Mouse (Mus musculus) heart, embryonic 12.5 days (tissue): ENCODE results near the gene Fras1. TPM values are rescaled to one million over a fixed set of nuclear protein-coding genes. Genes with fewer than 3 reads are reported as not detected.
A peak's percentile ranks its signal among the peaks of the same experiment; 100 is the strongest.

Experiments
- ATAC-seq: fragments of 200-750 bp; cut with Nextera tagmentation; 2 replicates; pipeline ENCODE4 v1.8.0; 2017; ENCODE audit warnings: moderate TSS enrichment, moderate library complexity; ENCODE audit not compliant: insufficient number of reproducible peaks, low FRiP score
- H3K27ac ChIP-seq: fragments of 300-500 bp; sonication (generic); 2 replicates; pipeline ENCODE4 v1.5.1; 2016; ENCODE audit warnings: mild to moderate bottlenecking, moderate library complexity; ENCODE audit not compliant: poor library complexity, severe bottlenecking
- H3K27me3 ChIP-seq: fragments of 300-500 bp; sonication (generic); replicated peaks from 2 replicates; pipeline ENCODE4 v1.6.1; 2016; ENCODE audit warnings: mild to moderate bottlenecking, moderate library complexity
- H3K36me3 ChIP-seq: fragments of 300-500 bp; sonication (generic); 2 replicates; pipeline ENCODE4 v1.6.1; 2016; ENCODE audit warnings: mild to moderate bottlenecking, moderate library complexity
- H3K4me1 ChIP-seq: fragments of 300-500 bp; sonication (generic); replicated peaks from 2 replicates; pipeline ENCODE4 v1.6.1; 2016; ENCODE audit warnings: mild to moderate bottlenecking
- H3K4me2 ChIP-seq: fragments of 300-500 bp; sonication (generic); 2 replicates; pipeline ENCODE4 v1.6.1; 2016; ENCODE audit warnings: mild to moderate bottlenecking, moderate library complexity
- H3K4me3 ChIP-seq: fragments of 300-500 bp; sonication (generic); 2 replicates; pipeline ENCODE4 v1.5.1; 2016; ENCODE audit warnings: mild to moderate bottlenecking
- H3K9ac ChIP-seq: fragments of 300-500 bp; sonication (generic); 2 replicates; pipeline ENCODE4 v1.6.1; 2016; ENCODE audit warnings: mild to moderate bottlenecking, moderate library complexity
- H3K9me3 ChIP-seq: fragments of 300-500 bp; sonication (generic); replicated peaks from 2 replicates; pipeline ENCODE4 v1.6.1; 2016; ENCODE audit warnings: mild to moderate bottlenecking, moderate library complexity
- WGBS: fragments of 180-500 bp; shearing (Covaris S2); methylation state at CpG from one replicate; pipeline ENCODE4 v1.1.7; 2016; 5-methylcytosine and 5-hydroxymethylcytosine counted together
- polyA plus RNA-seq: library from polyadenylated mRNA; unstranded; fragments of >200 nt; fragmentation: Nextera tagmentation; extraction: Ambion mirVana; gene quantifications from 2 replicates; pipeline ENCODE4 v1.2.1, GENCODE M21; 2016

Gene Fras1
- polyA plus RNA-seq, 1 experiment from 2014 or later: 22.8 TPM

GRCm38 (mm10) chr5:96739138-96739878 is 365.6 kb downstream of the Fras1 start:
- no peak overlapping the region for H3K4me2 ChIP-seq
- no peak overlapping the region for H3K27ac ChIP-seq
- WGBS: 79% methylated on average over 15 of the region's 15 CpGs
- no peaks in the 10 kb centered on the region; the same call in 1 of the 2 replicates for H3K9me3 ChIP-seq
- H3K4me3 ChIP-seq: no peak overlapping the region
- ATAC-seq: no peak
- H3K9ac ChIP-seq: no peak overlapping the region
- no peaks in the 10 kb centered on the region for H3K27me3 ChIP-seq
- H3K36me3 ChIP-seq: peaks cover 32% of the 10 kb centered on the region
- no peaks in the 10 kb centered on the region for H3K4me1 ChIP-seq

GRCm38 (mm10) chr5:96747195-96747984 is 373.6 kb downstream of the Fras1 start:
- ATAC-seq: peak; percentile 53; the same call in 1 of the 2 replicates
- WGBS: 52% methylated on average over 8 of the region's 8 CpGs
- Histone ChIP-seq H3K36me3 (peaks cover 20% of the 10 kb centered on the region), H3K9ac (no peak overlapping the region), H3K4me2 (no peak overlapping the region), H3K27me3 (no peaks in the 10 kb centered on the region), H3K4me1 (peaks cover 25% of the 10 kb centered on the region), H3K27ac (no peak overlapping the region), H3K9me3 (no peaks in the 10 kb centered on the region; the same call in 1 of the 2 replicates), H3K4me3 (no peak overlapping the region)

- Histone ChIP-seq H3K9me3 (no peaks in the 10 kb centered on the region), H3K36me3 (peaks cover 41% of the 10 kb centered on the region), H3K9ac (no peak overlapping the region), H3K4me1 (no peaks in the 10 kb centered on the region), H3K27me3 (no peaks in the 10 kb centered on the region; the same call in 1 of the 2 replicates), H3K27ac (no peak overlapping the region), H3K4me3 (no peak overlapping the region), H3K4me2 (no peak overlapping the region)
- 81% methylated on average over 7 of the region's 7 CpGs for WGBS
- no peak for ATAC-seq
Measured at GRCm38 (mm10) chr5:96757615-96758014, 383.9 kb downstream of the Fras1 start.

GRCm38 (mm10) chr5:96762021-96762420 is 388.3 kb downstream of the Fras1 start:
- Histone ChIP-seq H3K27ac (no peak overlapping the region), H3K36me3 (peaks cover 29% of the 10 kb centered on the region), H3K4me3 (no peak overlapping the region), H3K27me3 (no peaks in the 10 kb centered on the region), H3K9me3 (no peaks in the 10 kb centered on the region), H3K9ac (no peak overlapping the region), H3K4me2 (no peak overlapping the region), H3K4me1 (0 out of 2 replicates have a peak, but pooled peaks cover 14% of the 10 kb centered on the region)
- 92% methylated on average over 1 of the region's 1 CpGs for WGBS
- no peak for ATAC-seq

GRCm38 (mm10) chr5:96768846-96769471 is 395.2 kb downstream of the Fras1 start:
- no peak overlapping the region for H3K9ac ChIP-seq
- H3K4me1 ChIP-seq: 0 out of 2 replicates have a peak, but pooled peaks cover 10% of the 10 kb centered on the region
- no peak overlapping the region for H3K27ac ChIP-seq
- no peak overlapping the region for H3K4me2 ChIP-seq
- H3K27me3 ChIP-seq: no peaks in the 10 kb centered on the region
- WGBS: 64% methylated on average over 10 of the region's 10 CpGs
- no peak for ATAC-seq
- H3K36me3 ChIP-seq: peaks cover 12% of the 10 kb centered on the region; the same call in 1 of the 2 replicates
- H3K9me3 ChIP-seq: no peaks in the 10 kb centered on the region
- H3K4me3 ChIP-seq: no peak overlapping the region

GRCm38 (mm10) chr5:96783506-96784288 is 409.9 kb downstream of the Fras1 start:
- no peak overlapping the region for H3K9ac ChIP-seq
- H3K4me1 ChIP-seq: no peaks in the 10 kb centered on the region
- H3K9me3 ChIP-seq: no peaks in the 10 kb centered on the region
- no peak overlapping the region for H3K27ac ChIP-seq
- H3K4me3 ChIP-seq: no peak overlapping the region
- H3K4me2 ChIP-seq: no peak overlapping the region
- H3K27me3 ChIP-seq: no peaks in the 10 kb centered on the region
- 76% methylated on average over 14 of the region's 14 CpGs for WGBS
- ATAC-seq: no peak
- H3K36me3 ChIP-seq: peaks cover 21% of the 10 kb centered on the region

- H3K27me3 ChIP-seq: no peaks in the 10 kb centered on the region
- H3K27ac ChIP-seq: no peak overlapping the region
- H3K36me3 ChIP-seq: peaks cover 19% of the 10 kb centered on the region
- no peaks in the 10 kb centered on the region for H3K9me3 ChIP-seq
- H3K4me3 ChIP-seq: no peak overlapping the region
- no peak overlapping the region for H3K4me2 ChIP-seq
- H3K9ac ChIP-seq: no peak overlapping the region
- WGBS: 81% methylated on average over 5 of the region's 5 CpGs
- H3K4me1 ChIP-seq: no peaks in the 10 kb centered on the region
- no peak for ATAC-seq
Measured at GRCm38 (mm10) chr5:96785096-96785495, 411.3 kb downstream of the Fras1 start.

- no peaks in the 10 kb centered on the region for H3K9me3 ChIP-seq
- H3K27me3 ChIP-seq: no peaks in the 10 kb centered on the region
- H3K4me3 ChIP-seq: no peak overlapping the region
- 59% methylated on average over 9 of the region's 9 CpGs for WGBS
- H3K4me1 ChIP-seq: peaks cover 19% of the 10 kb centered on the region; the same call in 1 of the 2 replicates
- H3K27ac ChIP-seq: no peak overlapping the region
- peak overlapping the region; percentile 93 for H3K4me2 ChIP-seq
- no peak for ATAC-seq
- H3K9ac ChIP-seq: no peak overlapping the region
- no peaks in the 10 kb centered on the region for H3K36me3 ChIP-seq
Measured at GRCm38 (mm10) chr5:96792422-96792821, 418.7 kb downstream of the Fras1 start.

GRCm38 (mm10) chr5:96792936-96793718 is 419.4 kb downstream of the Fras1 start, which contains the start of gene Anxa3:
Anxa3 (plus strand) TSS chr5:96793339.
- Histone ChIP-seq H3K36me3 (0 out of 2 replicates have a peak, but pooled peaks cover 2% of the 10 kb centered on the region), H3K9me3 (no peaks in the 10 kb centered on the region), H3K4me2 (peak within 1 kb of the TSS; percentile 93), H3K27ac (peak within 1 kb of the TSS; percentile 27; the same call in 1 of the 2 replicates), H3K4me1 (peaks cover 19% of the 10 kb centered on the region; the same call in 1 of the 2 replicates), H3K9ac (peak within 1 kb of the TSS; percentile 80), H3K4me3 (peak within 1 kb of the TSS; percentile 73), H3K27me3 (no peaks in the 10 kb centered on the region)
- peak; percentile 88 for ATAC-seq
- 8% methylated on average over 26 of the region's 26 CpGs for WGBS
